Mouse (Mus musculus): ENCODE data around the gene Macf1. TPM values are rescaled to one million over a fixed set of nuclear protein-coding genes. Genes with fewer than 3 reads are reported as not detected.
A peak's percentile ranks its signal among the peaks of the same experiment; 100 is the strongest.

The Macf1 gene
- polyA plus RNA-seq, 1 experiment from 2014 or later, result 69.9 TPM

- Histone ChIP-seq H3K4me3 (no peak overlapping the region), H3K36me3 (no peaks in the 10 kb centered on the region), H3K9me3 (replicated peaks) (no peaks in the 10 kb centered on the region), H3K27me3 (replicated peaks) (no peaks in the 10 kb centered on the region), H3K27ac (ENCODE audit: poor library complexity, severe bottlenecking) (no peak overlapping the region), H3K9ac (no peak overlapping the region), H3K4me2 (no peak overlapping the region), H3K4me1 (replicated peaks) (peaks cover 29% of the 10 kb centered on the region)
- 74% methylated on average over 2 of the region's 2 CpGs for WGBS
- ATAC-seq (ENCODE audit: insufficient number of reproducible peaks, low FRiP score), result no peak
Measured at GRCm38 (mm10) chr4:123416829-123417228, 267.3 kb downstream of the Macf1 start.

DNA sequence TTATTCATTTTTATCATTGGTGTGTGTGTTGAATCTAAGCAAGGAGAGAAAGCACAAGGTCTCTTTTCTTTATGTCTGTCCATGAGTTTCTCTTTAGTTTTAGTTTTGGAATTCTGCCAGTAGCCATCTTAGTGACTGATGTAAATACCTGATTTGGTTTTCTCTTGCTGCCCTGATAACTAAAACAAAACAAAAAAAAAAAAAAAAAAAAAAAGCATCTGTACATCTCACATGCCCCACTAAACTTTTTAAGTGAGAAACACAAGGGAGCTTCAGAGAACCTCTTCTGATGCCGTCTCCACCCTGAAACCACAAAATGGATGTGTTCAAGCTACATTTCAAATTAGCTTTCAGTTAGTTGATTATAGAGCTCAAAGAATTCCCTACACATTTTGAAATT lies 268.6 kb downstream of the Macf1 start:
- WGBS, result 92% methylated on average over 1 of the region's 1 CpGs
- H3K4me1 ChIP-seq (replicated peaks), result peaks cover 31% of the 10 kb centered on the region

GRCm38 (mm10) chr4:123413876-123414275 lies 270.3 kb downstream of the Macf1 start:
- H3K9ac ChIP-seq, result no peak overlapping the region
- no peaks in the 10 kb centered on the region for H3K9me3 ChIP-seq (replicated peaks)
- ATAC-seq (ENCODE audit: insufficient number of reproducible peaks, low FRiP score), result no peak
- no peak overlapping the region for H3K4me3 ChIP-seq
- no peak overlapping the region for H3K4me2 ChIP-seq
- 13% methylated on average over 2 of the region's 2 CpGs for WGBS
- H3K27me3 ChIP-seq (replicated peaks), result no peaks in the 10 kb centered on the region
- H3K27ac ChIP-seq (ENCODE audit: poor library complexity, severe bottlenecking), result peak overlapping the region; percentile 80
- peaks cover 6% of the 10 kb centered on the region for H3K36me3 ChIP-seq
- peaks cover 48% of the 10 kb centered on the region for H3K4me1 ChIP-seq (replicated peaks)

More for the DNA sequence above, 268.6 kb downstream of the Macf1 start:
- H3K4me3 ChIP-seq, result no peak overlapping the region
- ATAC-seq (ENCODE audit: insufficient number of reproducible peaks, low FRiP score), result no peak
- H3K9ac ChIP-seq, result no peak overlapping the region
- no peak overlapping the region for H3K27ac ChIP-seq (ENCODE audit: poor library complexity, severe bottlenecking)
- H3K27me3 ChIP-seq (replicated peaks), result no peaks in the 10 kb centered on the region
- H3K9me3 ChIP-seq (replicated peaks), result no peaks in the 10 kb centered on the region
- H3K4me2 ChIP-seq, result no peak overlapping the region
- H3K36me3 ChIP-seq, result no peaks in the 10 kb centered on the region

GRCm38 (mm10) chr4:123412981-123413380 lies 271.2 kb downstream of the Macf1 start:
- Histone ChIP-seq H3K36me3 (peaks cover 9% of the 10 kb centered on the region), H3K27ac (ENCODE audit: poor library complexity, severe bottlenecking) (peak overlapping the region; percentile 94), H3K27me3 (replicated peaks) (no peaks in the 10 kb centered on the region), H3K4me2 (peak overlapping the region; percentile 88), H3K4me3 (0 out of 2 replicates have a peak overlapping the region, but pooled peaks have one; percentile 84), H3K4me1 (replicated peaks) (peaks cover 51% of the 10 kb centered on the region), H3K9me3 (replicated peaks) (no peaks in the 10 kb centered on the region), H3K9ac (0 out of 2 replicates have a peak overlapping the region, but pooled peaks have one; percentile 81)
- no peak for ATAC-seq (ENCODE audit: insufficient number of reproducible peaks, low FRiP score)
- 52% methylated on average over 2 of the region's 2 CpGs for WGBS

- H3K27me3 ChIP-seq (replicated peaks), result no peaks in the 10 kb centered on the region
- 7% methylated on average over 6 of the region's 6 CpGs for WGBS
- H3K4me1 ChIP-seq (replicated peaks), result peaks cover 54% of the 10 kb centered on the region
- H3K36me3 ChIP-seq, result peaks cover 14% of the 10 kb centered on the region
- ATAC-seq (ENCODE audit: insufficient number of reproducible peaks, low FRiP score), result no peak
- peak overlapping the region; percentile 81 for H3K9ac ChIP-seq
- H3K9me3 ChIP-seq (replicated peaks), result no peaks in the 10 kb centered on the region
- peak overlapping the region; percentile 84 for H3K4me3 ChIP-seq
- peak overlapping the region; percentile 88 for H3K4me2 ChIP-seq
- peak overlapping the region; percentile 94 for H3K27ac ChIP-seq (ENCODE audit: poor library complexity, severe bottlenecking)
Measured at GRCm38 (mm10) chr4:123412528-123412878, 271.7 kb downstream of the Macf1 start.

- ATAC-seq (ENCODE audit: insufficient number of reproducible peaks, low FRiP score), result peak; percentile 95
Measured at GRCm38 (mm10) chr4:123411732-123412527, 272.2 kb downstream of the Macf1 start.

DNA sequence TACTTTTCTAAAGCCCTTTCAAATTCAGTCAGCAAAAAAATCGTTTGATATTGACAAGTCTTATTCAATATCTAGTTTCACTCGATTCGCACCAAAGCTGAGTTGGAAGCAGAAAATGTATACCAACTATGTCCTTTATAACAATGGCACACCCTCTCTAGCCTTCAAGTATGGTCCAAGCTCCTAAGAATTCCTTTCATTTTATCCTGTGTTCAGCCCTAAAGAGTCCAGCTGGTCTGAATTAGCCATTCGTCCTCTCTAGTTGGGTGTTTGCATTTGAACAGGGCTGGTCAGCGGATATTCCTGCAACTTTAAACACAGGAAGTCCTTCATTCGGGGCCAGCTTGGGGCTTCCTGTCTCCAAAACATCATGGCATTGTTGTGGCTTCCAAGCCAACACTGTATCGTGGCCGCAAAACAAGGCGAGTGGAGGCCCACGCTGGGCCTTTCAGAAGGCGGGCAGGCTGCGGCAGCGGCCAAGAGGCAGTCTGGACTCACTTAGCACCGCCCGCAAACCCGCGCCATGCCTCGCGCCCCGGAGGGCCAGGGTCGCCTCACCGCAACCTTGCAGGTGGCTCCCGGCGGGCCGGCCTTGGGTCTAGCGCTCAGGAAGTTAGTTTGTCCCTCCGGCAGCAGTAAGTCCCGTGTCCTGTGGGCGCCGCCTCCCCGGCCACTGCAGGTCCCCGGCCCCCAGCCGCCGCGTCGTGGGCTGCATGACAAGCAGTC lies 273.0 kb downstream of the Macf1 start:
- no peaks in the 10 kb centered on the region for H3K27me3 ChIP-seq (replicated peaks)
- H3K36me3 ChIP-seq, result peaks cover 17% of the 10 kb centered on the region
- peak overlapping the region; percentile 81 for H3K9ac ChIP-seq
- peak; percentile 10 for ATAC-seq (ENCODE audit: insufficient number of reproducible peaks, low FRiP score)
- peak overlapping the region; percentile 94 for H3K27ac ChIP-seq (ENCODE audit: poor library complexity, severe bottlenecking)
- H3K4me2 ChIP-seq, result peak overlapping the region; percentile 88
- peaks cover 62% of the 10 kb centered on the region for H3K4me1 ChIP-seq (replicated peaks)
- H3K9me3 ChIP-seq (replicated peaks), result no peaks in the 10 kb centered on the region
- peak overlapping the region; percentile 84 for H3K4me3 ChIP-seq
- WGBS, result 3% methylated on average over 36 of the region's 36 CpGs

More at GRCm38 (mm10) chr4:123411732-123412527, 272.2 kb downstream of the Macf1 start:
- Histone ChIP-seq H3K4me1 (replicated peaks) (peaks cover 59% of the 10 kb centered on the region), H3K4me2 (peak overlapping the region; percentile 88), H3K9me3 (replicated peaks) (no peaks in the 10 kb centered on the region), H3K36me3 (peaks cover 17% of the 10 kb centered on the region), H3K9ac (peak overlapping the region; percentile 81), H3K27ac (ENCODE audit: poor library complexity, severe bottlenecking) (peak overlapping the region; percentile 94), H3K4me3 (peak overlapping the region; percentile 84), H3K27me3 (replicated peaks) (no peaks in the 10 kb centered on the region)
- under 1% methylated on average over 60 of the region's 69 CpGs for WGBS

- H3K9ac ChIP-seq, result peak overlapping the region; percentile 26; the same call in 1 of the 2 replicates
- H3K36me3 ChIP-seq, result peaks cover 20% of the 10 kb centered on the region
- peak overlapping the region; percentile 66 for H3K27ac ChIP-seq (ENCODE audit: poor library complexity, severe bottlenecking)
- H3K9me3 ChIP-seq (replicated peaks), result no peaks in the 10 kb centered on the region
- peak overlapping the region; percentile 84; the same call in 1 of the 2 replicates for H3K4me3 ChIP-seq
- H3K27me3 ChIP-seq (replicated peaks), result no peaks in the 10 kb centered on the region
- no peak for ATAC-seq (ENCODE audit: insufficient number of reproducible peaks, low FRiP score)
- 25% methylated on average over 1 of the region's 1 CpGs for WGBS
- peak overlapping the region; percentile 88 for H3K4me2 ChIP-seq
- H3K4me1 ChIP-seq (replicated peaks), result peaks cover 74% of the 10 kb centered on the region
Measured at GRCm38 (mm10) chr4:123409752-123410151, 274.4 kb downstream of the Macf1 start.

- peak overlapping the region; percentile 88 for H3K4me2 ChIP-seq
- H3K4me1 ChIP-seq (replicated peaks), result peaks cover 73% of the 10 kb centered on the region
- no peaks in the 10 kb centered on the region for H3K27me3 ChIP-seq (replicated peaks)
- H3K36me3 ChIP-seq, result peaks cover 20% of the 10 kb centered on the region
- peak overlapping the region; percentile 26; the same call in 1 of the 2 replicates for H3K9ac ChIP-seq
- H3K27ac ChIP-seq (ENCODE audit: poor library complexity, severe bottlenecking), result peak overlapping the region; percentile 66
- 89% methylated on average over 3 of the region's 3 CpGs for WGBS
- H3K9me3 ChIP-seq (replicated peaks), result no peaks in the 10 kb centered on the region
- ATAC-seq (ENCODE audit: insufficient number of reproducible peaks, low FRiP score), result no peak
- peak overlapping the region; percentile 84; the same call in 1 of the 2 replicates for H3K4me3 ChIP-seq
Measured at GRCm38 (mm10) chr4:123409034-123409692, 275.0 kb downstream of the Macf1 start.

DNA sequence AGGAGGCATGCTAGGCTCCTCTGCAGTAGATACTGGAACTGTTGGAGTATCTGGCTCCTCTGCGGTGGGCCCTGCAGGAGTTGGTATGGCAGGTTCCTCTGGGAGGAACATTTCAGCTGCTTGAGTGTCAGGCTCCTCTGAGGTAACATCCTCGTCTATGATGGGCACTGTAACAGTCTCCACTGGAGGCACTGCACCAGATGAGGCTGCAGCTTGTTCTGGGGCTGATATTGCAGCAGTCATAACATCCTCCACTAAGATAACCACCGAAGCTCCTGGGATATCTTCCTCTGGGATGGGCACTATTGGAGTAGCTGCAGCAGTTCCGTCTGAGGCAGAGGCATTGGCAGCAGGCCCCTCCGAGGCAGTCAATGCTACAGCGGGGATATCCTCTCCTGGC lies 276.4 kb downstream of the Macf1 start:
- H3K9ac ChIP-seq, result peak overlapping the region; percentile 44
- 41% methylated on average over 6 of the region's 6 CpGs for whole genome bisulfite sequencing
- H3K36me3 ChIP-seq, result peaks cover 20% of the 10 kb centered on the region
- H3K4me2 ChIP-seq, result peak overlapping the region; percentile 52
- H3K4me1 ChIP-seq (replicated peaks), result peaks cover 65% of the 10 kb centered on the region
- H3K27ac ChIP-seq (ENCODE audit: poor library complexity, severe bottlenecking), result no peak overlapping the region
- ATAC-seq (ENCODE audit: insufficient number of reproducible peaks, low FRiP score), result no peak
- no peaks in the 10 kb centered on the region for H3K27me3 ChIP-seq (replicated peaks)
- H3K4me3 ChIP-seq, result peak overlapping the region; percentile 22
- no peaks in the 10 kb centered on the region for H3K9me3 ChIP-seq (replicated peaks)

DNA sequence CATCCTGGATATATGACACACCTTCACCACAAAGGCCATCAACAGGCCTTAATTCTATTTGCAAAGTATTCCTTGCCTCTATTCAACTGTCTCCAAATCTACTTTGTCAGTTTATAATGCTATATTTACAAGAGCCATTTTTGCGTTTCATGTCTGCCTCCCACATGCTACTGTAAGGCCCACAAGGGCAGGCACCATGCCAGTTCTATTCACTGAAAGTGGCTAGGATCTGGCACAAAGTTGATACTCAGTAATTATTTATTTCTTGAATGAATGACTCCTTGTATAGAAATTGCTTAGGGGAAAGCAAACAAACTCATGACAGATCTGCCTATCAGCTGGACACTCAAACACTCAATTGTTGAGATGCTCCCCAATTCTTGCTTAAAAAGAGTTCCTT lies 280.1 kb downstream of the Macf1 start:
- Histone ChIP-seq H3K27me3 (replicated peaks) (no peaks in the 10 kb centered on the region), H3K9me3 (replicated peaks) (no peaks in the 10 kb centered on the region), H3K4me3 (no peak overlapping the region), H3K27ac (ENCODE audit: poor library complexity, severe bottlenecking) (no peak overlapping the region), H3K9ac (no peak overlapping the region), H3K36me3 (peaks cover 39% of the 10 kb centered on the region), H3K4me2 (no peak overlapping the region), H3K4me1 (replicated peaks) (peaks cover 52% of the 10 kb centered on the region)
- 62% methylated on average over 1 of the region's 1 CpGs for WGBS
- no peak for ATAC-seq (ENCODE audit: insufficient number of reproducible peaks, low FRiP score)
